Mouse (Mus musculus) lung, postnatal 0 days (tissue): ENCODE results near the gene Alkbh4. TPM values are rescaled to one million over a fixed set of nuclear protein-coding genes. Genes with fewer than 3 reads are reported as not detected.
A peak's percentile ranks its signal among the peaks of the same experiment; 100 is the strongest.

ENCODE experiments used
- ATAC-seq: fragments of 200-750 bp; cut with Nextera tagmentation; 2 replicates; pipeline ENCODE4 v1.8.0; 2017; ENCODE audit warnings: moderate library complexity
- DNase-seq: peaks from one replicate; pipeline ENCODE4 v3.0.0-alpha.2; 2016; ENCODE audit warnings: low spot score
- H3K27ac ChIP-seq: fragments of 300-500 bp; sonication (generic); 2 replicates; pipeline ENCODE4 v1.5.1; 2014; ENCODE audit warnings: antibody characterized with exemption, mild to moderate bottlenecking, low read length, mixed read lengths
- H3K27me3 ChIP-seq: fragments of 300-500 bp; sonication (generic); replicated peaks from 2 replicates; pipeline ENCODE4 v1.6.1; 2014; ENCODE audit warnings: low read length, mixed read lengths; ENCODE audit not compliant: insufficient read depth
- H3K36me3 ChIP-seq: fragments of 300-500 bp; sonication (generic); 2 replicates; pipeline ENCODE4 v1.6.1; 2014; ENCODE audit warnings: low read length, mixed read lengths; ENCODE audit not compliant: insufficient read depth
- H3K4me1 ChIP-seq: fragments of 300-500 bp; sonication (generic); 2 replicates; pipeline ENCODE4 v1.6.1; 2014; ENCODE audit warnings: antibody characterized with exemption, low read depth, low read length, mixed read lengths; ENCODE audit not compliant: insufficient read depth
- H3K4me2 ChIP-seq: fragments of 300-500 bp; sonication (generic); replicated peaks from 2 replicates; pipeline ENCODE4 v1.6.1; 2014; ENCODE audit warnings: low read depth, mild to moderate bottlenecking, low read length, moderate library complexity, mixed read lengths
- H3K4me3 ChIP-seq: fragments of 300-500 bp; sonication (generic); 2 replicates; pipeline ENCODE4 v1.5.1; 2014; ENCODE audit warnings: low read depth, low read length
- H3K9ac ChIP-seq: fragments of 300-500 bp; sonication (generic); replicated peaks from 2 replicates; pipeline ENCODE4 v1.6.1; 2014; ENCODE audit warnings: low read depth, mild to moderate bottlenecking
- H3K9me3 ChIP-seq: fragments of 300-500 bp; sonication (generic); 2 replicates; pipeline ENCODE4 v1.6.1; 2016; ENCODE audit warnings: low read length, mixed read lengths
- CTCF ChIP-seq: IDR thresholded peaks from 2 replicates; pipeline ENCODE4 v1.5.1; 2016; ENCODE audit warnings: antibody characterized with exemption, mild to moderate bottlenecking
- EP300 ChIP-seq: IDR thresholded peaks from 2 replicates; pipeline ENCODE4 v1.6.1; 2016; ENCODE audit warnings: antibody characterized with exemption, mild to moderate bottlenecking, control low read depth
- WGBS: fragments of 180-500 bp; shearing (Covaris S2); extraction: QIAGEN DNeasy Blood & Tissue Kit; methylation state at CpG from one replicate; pipeline ENCODE4 v1.1.7; 2014; 5-methylcytosine and 5-hydroxymethylcytosine counted together
- microRNA-seq: library from miRNA; unstranded; fragments of <30 nt; microRNA quantifications from one replicate; pipeline ENCODE4, GENCODE M21; 2016
- polyA plus RNA-seq: library from polyadenylated mRNA; unstranded; fragments of >200 nt; fragmentation: Nextera tagmentation; extraction: Ambion mirVana; gene quantifications from 2 replicates; pipeline ENCODE4 v1.2.1, GENCODE M21; 2015

The Alkbh4 gene
- polyA plus RNA-seq, 1 experiment from 2014 or later, result 13.9 TPM

DNA sequence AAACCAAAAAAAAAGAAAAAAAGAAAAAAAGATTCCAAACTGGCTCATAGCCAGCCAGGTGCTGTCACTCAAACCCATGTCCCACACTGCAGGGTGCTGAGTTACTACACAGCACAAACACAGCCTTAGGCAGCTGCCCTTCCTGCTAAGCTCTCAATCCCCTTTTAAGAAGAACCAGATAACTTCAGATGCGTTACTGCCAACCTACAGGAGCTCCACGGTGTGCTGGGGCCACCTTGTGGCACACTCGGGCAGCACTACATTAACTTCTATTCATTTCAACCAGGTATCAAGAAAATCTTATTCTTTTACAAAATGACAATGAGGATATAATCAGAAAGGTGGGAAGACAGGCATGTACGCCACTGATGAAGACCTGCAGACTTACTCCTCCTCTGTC is 50.8 kb downstream of the Alkbh4 start:
- Histone ChIP-seq H3K4me2 (no peak overlapping the region), H3K9ac (no peak overlapping the region), H3K9me3 (no peaks in the 10 kb centered on the region), H3K4me1 (no peaks in the 10 kb centered on the region), H3K27me3 (no peaks in the 10 kb centered on the region), H3K4me3 (no peak overlapping the region), H3K36me3 (peaks cover 4% of the 10 kb centered on the region; the same call in 1 of the 2 replicates), H3K27ac (no peak overlapping the region)
- TF ChIP-seq CTCF (peak; percentile 93), EP300 (no peak)
- peak; percentile 87 for DNase-seq
- WGBS, result 37% methylated on average over 4 of the region's 4 CpGs
- peak; percentile 80 for ATAC-seq

Small RNA genes within 50 kb of the gene (microRNA-seq; reads per million reads assigned to microRNA genes)
- not detected for gene Mir7035

Other genes with a start within 250 kb of the Alkbh4 start
- 198 and 248 TPM in 2 replicates for gene Hspb1, start 248.2 kb upstream of the Alkbh4 start, polyA plus RNA-seq
- gene Ywhag, start 201.5 kb upstream of the Alkbh4 start, polyA plus RNA-seq, result 75.5 and 87.5 TPM in 2 replicates
- 1.8 and 2.5 TPM in 2 replicates for gene Ssc4d, start 161.6 kb upstream of the Alkbh4 start, polyA plus RNA-seq
- 0.24 and 0.35 TPM in 2 replicates for gene Zp3, start 156.0 kb upstream of the Alkbh4 start, polyA plus RNA-seq
- gene Dtx2, start 141.3 kb upstream of the Alkbh4 start, polyA plus RNA-seq, result 18.9 and 21.6 TPM in 2 replicates
- gene Upk3b, start 97.7 kb upstream of the Alkbh4 start, polyA plus RNA-seq, result 35.7 and 38.8 TPM in 2 replicates
- 1.1 and 1.2 TPM in 2 replicates for gene Upk3bl, start 81.7 kb upstream of the Alkbh4 start, polyA plus RNA-seq
- 2.0 and 2.8 TPM in 2 replicates for gene Rasa4, start 52.2 kb upstream of the Alkbh4 start, polyA plus RNA-seq
- gene Polr2j, start 19.5 kb upstream of the Alkbh4 start, polyA plus RNA-seq, result 175 and 184 TPM in 2 replicates
- gene Lrwd1, start 72 bp upstream of the Alkbh4 start, polyA plus RNA-seq, result 18.5 and 20.8 TPM in 2 replicates
- gene Orai2, start 34.6 kb downstream of the Alkbh4 start, polyA plus RNA-seq, result 11.2 and 14.0 TPM in 2 replicates
- gene Prkrip1, start 62.8 kb downstream of the Alkbh4 start, polyA plus RNA-seq, result 32.9 and 37.7 TPM in 2 replicates
- 1.5 and 1.8 TPM in 2 replicates for gene Sh2b2, start 110.4 kb downstream of the Alkbh4 start, polyA plus RNA-seq